Mouse (Mus musculus) frontal cortex, adult 2 months (tissue): ENCODE data around the gene Maff. TPM values are rescaled to one million over a fixed set of nuclear protein-coding genes. Genes with fewer than 3 reads are reported as not detected.

Source experiments
- DNase-seq, 2 experiments: peaks; one replicate each; pipeline ENCODE4 v3.0.0; 2022; ENCODE audit warnings: low spot score in 1 of 2; ENCODE audit errors: extremely low spot score in 1 of 2
- polyA plus RNA-seq: library from polyadenylated mRNA; depleted of rRNA; stranded (reverse); fragments of >200 nt; gene quantifications from 2 replicates; pipeline ENCODE4 v1.2.3, GENCODE M21; 2012

The Maff gene
- polyA plus RNA-seq, 1 experiment: 0.62 TPM

DNA sequence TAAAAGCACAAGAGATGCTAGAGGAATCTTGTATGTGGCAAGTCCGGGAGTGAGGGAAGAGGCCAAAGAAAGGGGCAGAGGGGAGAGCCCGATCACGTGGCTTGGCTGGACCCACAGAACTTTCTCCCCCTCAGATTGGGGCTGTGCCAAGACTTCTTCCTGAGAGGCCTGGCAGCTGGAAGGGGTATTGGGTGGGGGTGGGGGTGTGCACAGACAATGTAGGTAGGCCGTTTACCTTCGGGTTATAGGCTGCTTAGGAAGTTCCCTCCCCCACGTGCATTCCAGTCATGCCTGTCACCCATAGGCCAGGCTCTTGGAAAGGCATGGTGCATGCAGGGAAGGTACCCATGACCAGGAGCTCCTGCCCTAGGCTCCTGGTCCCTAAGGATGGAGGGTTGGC is 13.5 kb downstream of the Maff start:
- no peak for DNase-seq

DNA sequence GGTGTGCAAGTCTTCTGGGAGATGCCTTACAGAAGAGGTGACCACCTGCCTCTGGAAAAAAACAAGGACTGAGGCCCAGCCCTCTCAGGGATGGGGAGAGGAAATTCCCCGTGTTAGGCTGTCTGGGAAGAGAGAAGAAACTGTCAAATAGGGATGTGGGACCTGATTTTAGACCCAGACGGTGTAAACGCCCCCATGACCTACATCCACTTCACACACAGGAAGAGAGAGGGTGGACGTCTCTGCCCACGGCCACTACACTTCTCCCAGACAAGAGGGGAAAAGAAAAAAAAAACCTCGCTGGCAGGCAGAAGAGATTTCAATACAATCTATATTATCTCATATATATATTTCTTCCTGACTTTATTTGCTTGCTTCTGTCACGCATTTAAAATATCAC is 13.9 kb downstream of the Maff start:
- DNase-seq: peak in 1 of 2 experiments; percentile 60

DNA sequence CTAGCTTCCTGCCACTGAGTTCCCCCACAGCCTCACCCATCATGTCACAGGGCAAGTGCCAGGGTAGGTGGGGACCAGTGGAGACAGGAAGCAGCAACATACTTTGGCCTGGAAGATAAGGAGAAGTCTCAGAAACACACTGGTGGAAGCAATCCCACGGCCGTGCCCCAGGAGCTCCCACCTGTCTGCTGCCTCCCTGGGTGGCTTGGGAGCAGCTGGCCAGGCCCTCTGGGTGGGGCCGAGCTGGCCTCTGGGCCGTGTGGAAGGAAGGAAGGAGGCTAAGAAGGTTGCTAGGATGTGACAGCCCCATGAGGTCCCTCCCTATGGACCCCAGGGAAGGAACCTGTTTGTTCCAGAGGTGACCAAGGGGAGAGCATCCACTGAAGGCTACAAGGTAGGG is 14.6 kb downstream of the Maff start:
- DNase-seq: no peak

DNA sequence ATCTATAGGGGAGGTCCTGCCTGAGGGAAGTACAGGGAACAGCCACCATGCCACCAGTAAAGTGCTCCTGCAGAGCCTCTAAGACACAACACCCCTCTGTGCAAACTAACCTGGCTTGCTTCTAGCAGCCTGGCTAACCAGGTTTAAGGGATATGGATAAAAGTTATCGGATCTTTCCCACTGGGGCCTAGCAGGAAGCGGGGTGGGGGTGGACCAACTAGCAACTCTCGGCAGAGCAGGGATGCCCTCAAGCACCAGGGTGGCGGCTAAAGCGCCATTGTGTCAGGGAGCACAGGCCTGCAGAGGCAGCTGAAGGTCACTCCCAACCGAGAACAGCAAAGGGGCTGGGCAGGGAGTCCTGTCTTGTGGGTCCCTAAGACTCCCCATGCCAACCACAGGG is 17.7 kb downstream of the Maff start:
- no peak for DNase-seq

DNA sequence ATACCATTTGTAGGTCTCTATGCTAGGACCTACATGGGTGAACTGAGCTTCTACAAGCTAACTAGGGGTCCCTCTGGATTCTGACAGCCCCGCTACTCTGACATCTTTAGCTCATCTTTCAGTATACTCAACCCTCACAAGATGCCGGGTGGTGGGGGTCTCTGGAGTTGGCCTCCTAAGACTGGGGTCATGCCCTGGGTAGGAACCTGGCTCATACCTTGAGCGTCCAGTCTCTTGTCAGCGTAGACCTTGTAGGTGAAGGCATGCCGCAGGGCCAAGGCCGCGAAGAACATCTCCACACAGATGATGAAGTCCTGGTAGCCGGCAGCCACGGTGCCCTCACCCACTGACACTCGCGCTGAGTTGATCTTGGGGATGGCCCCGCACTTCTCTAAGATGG is 18.6 kb downstream of the Maff start:
- DNase-seq: no peak

DNA sequence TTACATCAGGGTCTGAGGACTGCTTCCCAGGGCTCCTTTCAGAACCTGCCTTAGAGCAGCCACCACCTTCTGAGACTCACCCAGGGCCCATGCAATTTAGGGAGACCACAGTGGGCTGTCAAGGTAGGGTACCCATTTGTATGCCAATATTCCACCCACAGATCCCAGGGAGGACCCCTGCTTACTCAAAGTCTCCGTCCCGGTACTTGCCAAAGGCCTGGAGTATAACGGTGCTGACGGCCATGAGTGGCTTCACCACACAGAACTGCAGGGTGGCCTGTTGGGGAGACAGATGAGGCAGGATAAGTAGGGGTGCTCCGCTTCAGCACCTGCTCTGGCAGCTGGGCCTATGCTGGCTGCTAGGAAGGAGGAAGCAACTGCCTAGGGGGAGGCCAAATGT is 20.0 kb downstream of the Maff start:
- DNase-seq: no peak

DNA sequence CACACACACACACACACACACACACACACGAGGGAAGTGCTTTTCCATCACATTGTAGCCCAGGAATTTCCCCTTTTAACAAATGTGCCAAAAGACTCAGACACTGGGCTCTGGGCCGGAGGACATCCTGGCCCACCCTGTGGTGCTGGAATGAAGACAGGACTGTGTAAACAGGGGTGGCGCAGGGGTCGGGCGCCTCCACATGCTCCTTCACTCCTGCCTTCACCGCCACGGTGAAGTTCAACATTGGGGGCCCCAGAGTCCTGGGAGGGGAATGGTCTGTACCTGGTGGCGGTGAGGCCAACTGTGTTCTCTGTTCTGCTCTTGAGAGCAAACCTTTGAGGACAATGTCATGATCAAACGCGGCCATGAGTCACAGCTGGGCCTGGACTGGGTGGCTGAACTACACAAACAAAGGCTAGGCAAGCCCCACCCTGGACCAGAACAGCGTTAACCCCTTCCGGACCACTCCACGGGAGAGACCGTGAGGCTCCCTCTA is 21.9 kb downstream of the Maff start:
- no peak for DNase-seq

DNA sequence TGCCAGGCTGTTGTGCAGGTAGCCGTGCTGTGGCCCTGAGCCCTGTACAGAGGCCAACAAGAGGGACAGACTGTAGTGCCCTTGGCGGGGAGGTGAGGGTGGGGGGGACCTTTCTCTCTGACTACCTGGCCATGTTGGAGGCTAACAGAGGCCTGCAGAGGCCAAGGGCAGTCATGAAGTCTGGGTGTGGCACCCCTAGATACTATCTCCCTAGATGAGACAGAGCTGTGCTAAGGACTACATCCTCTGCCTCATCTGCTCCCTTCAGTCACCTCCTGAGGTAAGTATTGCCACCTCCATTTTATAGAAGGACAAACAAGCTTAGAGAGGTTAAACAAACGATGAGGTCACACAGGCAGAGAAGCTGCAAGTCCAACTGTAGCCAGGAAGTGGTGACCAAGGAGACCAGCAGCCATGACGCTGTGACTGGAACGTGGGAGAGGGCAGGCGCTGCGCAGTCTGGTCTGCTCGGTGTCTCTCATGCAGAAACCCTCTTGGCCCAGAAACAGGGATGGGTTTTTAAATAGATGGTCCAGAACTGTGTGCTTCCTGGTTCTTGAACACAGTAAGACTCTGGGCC is 22.5 kb downstream of the Maff start:
- DNase-seq: no peak

DNA sequence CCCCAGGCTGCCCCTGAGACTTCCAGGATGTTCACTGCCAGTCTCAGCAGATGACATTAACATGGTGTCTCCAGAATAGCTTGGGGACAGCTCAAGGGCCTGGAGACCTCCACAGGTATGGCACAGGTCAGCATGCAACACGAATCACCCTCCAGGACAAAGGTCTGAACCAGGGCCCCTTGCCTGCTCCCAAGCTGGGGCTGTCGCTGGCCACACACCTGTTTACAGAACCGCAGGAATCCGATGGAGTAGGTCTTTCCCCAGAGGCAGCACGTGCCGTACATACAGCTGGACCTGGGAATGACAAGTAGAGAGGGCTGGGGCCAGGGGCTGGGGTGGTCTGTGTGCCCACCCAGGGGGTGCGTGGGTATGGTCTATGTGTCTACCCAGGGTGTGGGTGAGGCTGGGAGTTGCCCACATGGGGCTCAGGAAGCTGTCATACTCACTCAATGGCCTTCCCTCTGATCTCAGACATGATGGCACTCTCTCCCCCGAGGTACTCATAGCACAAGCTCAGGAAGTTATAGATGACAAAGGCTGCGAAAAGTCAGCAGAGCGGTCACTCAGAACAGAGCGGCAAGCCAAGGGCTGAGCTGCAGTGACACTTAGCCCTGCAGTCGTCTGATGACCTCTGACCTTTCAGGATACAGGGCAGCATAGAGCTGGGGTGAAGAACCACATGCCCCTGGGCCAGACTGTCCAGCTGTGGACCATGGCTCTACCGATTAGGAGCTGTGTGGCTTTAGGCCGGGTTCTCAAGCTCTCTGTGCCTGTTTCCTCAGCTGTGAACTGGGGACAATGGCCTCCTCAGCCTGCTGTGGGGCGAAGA is 23.2 kb downstream of the Maff start:
- DNase-seq: no peak

DNA sequence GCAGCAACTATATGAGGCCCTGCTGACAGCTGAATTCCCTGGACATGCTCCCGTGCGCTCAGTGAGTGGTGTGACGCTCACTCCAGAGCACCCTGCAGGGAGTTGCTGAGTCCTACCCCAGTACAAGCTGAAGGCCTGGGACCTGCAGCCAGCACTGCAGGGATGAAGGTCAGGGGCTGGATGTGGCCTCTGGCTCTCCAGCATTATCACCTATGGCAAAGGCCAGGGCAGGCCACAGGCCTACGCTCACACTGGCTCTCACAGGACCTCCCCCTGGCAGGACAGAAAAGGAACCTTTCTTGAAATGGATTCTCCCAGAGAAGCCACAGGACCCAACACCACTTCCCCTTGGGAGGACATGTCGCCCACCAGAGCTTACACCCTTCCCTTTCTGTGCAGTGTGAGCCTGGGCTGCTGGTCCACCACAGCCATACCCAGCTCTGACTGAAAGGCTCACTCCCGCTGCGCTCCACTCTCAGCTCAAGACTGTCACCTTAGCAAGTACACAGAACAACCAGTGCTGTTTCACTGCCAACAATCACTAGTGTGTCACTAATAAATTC is 23.9 kb downstream of the Maff start:
- DNase-seq: no peak

DNA sequence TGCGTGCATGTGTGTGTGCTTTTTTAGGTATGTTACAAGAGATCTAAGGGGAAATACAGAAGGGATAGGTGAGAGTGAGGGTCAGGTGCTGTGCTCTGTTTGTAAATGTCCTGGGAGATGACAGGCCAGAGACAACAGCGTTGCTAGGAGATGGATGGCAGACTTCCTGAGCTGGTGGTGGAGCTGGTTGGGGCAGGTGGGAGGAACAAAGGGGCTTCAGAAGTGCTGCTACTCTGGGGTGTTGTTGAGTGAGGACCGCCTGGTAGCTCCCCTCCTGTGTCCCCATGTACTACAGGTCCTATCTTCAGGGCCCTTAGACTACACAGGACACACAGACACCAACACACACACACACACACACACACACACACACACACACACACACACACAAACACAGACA is 28.3 kb downstream of the Maff start:
- DNase-seq: no peak

DNA sequence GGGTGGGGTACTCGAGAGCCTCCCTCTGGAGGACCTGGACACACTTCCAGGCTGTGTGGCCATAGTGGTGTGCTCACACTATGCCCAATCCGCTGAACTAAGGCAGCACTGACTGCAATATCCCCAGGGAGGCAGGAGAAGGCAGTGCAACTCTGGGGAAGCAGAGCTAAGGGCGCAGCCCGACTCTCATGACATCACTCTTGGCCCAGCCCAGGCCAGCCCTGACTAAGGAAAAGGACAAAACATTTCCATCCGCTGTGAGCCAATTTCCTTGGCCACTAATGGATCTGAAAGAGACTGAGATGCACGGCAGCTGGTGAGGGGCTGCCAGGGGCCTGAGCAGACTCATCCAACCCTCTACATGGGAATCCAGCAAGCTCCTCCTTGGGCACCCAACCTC is 31.3 kb downstream of the Maff start:
- DNase-seq: peak in 1 of 2 experiments; percentile 42

DNA sequence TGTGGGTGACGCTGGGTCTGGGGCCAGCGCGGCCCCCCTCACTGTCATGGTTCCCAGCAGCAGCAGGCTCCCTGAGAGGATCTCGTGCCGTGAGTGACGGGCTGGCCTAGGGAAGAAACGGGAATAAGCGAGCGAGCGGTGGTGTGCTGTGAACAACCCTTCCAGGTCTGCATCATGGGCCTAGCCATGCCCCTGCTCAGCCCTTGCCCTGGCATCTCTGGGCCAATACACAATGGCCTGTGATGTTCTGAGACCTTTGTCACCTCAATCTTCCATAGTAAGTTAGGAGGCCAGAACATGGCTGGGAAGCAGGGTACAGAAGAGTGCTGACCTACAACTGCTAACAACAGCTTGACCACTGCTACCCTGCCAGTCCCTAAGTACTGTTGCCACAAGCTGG is 32.2 kb downstream of the Maff start:
- DNase-seq: no peak

DNA sequence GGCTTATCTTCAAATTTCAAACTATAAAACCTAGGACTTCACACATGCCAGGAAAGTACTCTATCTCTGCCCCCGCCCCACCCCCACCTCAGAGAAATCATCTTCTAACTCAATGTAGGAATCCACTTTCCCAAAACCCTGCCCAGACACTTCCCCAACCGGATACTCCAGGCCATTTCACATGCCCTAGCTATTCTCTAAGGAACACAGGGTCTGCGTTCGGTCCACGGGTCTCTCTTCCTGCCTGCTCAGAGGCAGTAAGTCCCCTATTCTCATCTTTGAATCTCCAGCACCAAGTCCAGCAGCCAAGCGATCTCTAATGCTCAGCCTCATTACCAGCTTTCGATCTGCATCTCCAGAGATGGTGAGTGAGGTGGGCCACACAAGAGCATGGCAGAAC is 33.2 kb downstream of the Maff start:
- no peak for DNase-seq

DNA sequence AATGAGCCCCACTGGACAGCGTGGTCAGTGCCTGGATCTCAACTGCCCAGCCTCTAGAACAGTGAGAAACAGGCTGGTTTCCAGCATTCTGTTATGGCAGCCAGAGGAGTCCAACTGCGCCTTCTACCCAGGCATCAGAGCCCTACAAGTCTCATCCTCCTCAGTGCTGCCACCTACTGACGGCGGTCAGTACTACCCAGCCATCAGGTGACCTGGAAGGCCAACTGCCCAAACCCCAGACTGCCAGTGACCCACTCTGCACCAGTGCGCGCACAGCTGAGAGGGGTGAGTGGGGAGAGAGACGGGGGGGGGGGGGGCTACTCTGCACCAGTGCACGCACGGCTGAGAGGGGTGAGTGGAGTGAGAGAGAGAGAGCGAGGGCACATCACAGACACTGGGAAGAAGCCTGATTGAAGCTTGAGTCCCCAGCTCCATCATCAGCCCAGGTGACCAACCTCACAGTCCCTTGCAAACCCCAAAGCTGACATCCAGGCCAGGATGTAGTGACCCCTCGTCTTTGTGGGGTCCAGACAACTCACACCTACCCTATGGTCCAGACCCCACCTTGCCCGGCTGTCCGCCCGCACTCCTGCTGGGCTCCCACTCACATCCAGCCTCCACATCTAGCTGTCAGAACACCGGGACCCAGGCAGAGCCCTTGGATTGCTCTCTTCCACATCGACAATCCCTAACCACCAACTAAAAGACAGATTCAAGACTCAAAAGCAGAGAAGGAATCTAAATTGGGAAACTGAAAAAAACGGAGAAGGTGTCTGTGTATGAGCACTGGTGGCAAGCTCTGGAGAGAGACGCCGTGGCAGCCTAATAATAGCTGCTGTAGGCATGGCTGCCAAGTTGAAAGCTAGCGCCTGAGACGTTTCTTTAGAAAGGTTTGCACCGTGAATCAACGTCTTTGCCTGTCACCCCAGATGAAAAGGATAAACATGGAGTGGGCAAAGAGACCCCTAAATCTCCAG is 34.3 kb downstream of the Maff start:
- DNase-seq: peak; percentile 38 to 75

DNA sequence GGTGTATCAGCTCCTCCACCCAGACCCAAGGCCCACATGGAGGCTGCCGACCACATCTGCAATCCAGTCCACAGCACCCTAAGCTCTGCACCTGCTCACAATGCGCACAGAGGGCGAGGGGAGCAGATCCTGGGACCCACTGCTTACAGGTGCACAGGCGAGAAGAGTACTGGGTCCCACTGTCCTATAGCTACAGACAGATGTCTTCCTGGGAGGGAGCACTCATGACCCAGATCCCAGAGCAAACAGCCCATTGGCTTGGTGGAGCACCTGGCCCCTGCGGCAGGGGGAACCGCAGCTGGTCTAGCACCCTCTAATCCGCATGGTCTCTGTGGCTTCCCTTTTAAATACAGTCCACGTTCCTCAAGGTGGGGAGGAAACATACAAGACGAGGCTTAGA is 35.2 kb downstream of the Maff start:
- DNase-seq: no peak

DNA sequence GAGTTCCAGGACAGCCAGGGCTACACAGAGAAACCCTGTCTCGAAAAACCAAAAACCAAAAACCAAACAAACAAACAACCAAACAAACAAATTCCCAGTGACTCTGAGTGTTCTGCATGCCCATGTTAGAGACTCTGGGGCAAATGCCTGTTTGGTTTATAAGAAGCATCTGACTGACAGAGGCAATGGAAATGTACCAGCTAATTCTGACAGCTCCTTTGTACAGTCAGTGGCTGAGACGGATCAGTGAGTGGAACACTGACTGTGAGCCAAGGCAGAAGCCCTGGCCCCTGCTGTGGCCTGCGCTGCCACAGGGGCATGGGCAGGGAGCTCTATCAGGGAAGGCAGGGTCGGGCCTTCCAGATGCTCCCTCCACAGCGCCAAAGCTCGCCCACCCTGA is 40.7 kb downstream of the Maff start:
- no peak for DNase-seq

DNA sequence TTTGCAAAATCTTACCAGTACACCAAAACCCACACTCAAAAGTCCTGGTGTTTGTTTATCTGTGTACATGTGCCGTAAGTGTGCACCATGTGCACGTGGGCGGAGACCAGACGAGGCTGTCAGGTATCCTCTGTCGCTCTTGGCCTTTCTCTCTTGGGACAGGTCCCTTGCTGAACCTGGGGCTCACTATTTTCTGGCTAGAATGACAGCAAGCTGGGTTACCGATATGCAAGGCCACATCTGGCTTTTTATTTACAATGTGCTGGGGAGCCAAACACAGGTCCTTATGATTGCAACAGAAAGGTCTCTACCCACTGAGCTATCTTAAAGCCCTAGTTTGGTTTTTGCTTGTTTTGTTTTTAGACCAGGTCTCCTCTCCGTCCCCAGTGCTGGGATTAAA is 41.2 kb downstream of the Maff start:
- no peak for DNase-seq

DNA sequence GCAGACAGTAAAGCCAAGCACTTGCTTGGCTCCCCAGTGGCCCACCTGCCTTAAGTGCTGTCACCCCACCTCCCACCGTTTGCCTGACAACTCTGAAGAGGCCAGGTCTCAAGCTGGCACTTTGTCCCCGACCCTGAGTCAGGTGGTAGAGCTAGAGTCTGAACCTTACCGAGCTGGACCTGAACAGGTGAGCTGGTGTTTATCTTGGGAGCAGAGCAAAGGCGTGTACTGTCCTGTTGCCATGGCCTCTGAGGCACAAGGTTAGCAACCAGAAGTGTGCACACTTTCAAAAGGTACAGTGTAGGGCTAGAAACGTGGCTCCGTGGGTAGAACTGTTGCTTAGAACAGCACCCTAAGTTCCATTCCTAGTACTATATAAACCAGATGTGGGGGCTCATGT is 41.8 kb downstream of the Maff start:
- DNase-seq: no peak

DNA sequence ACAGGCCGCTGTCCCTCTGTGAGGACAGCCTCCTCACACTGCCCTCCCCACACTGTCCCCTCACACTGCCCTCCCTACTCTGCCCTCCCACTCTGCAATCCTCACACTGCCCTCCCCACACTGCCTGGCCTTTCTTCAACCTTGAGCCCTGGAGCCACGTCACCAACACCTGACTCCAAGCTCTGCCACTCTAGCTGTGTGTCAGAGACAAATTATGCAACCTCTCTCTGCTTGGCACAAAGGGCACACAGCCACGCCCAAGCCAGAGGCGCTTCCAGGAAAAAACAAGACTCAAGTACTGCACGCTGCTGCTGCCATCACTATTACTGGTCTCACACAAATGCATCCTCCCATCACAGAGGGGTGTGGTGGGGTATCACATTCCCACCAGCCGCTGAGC is 44.0 kb downstream of the Maff start:
- no peak for DNase-seq
